Mouse (Mus musculus) kidney, postnatal 14 days (tissue): ENCODE measurements around the gene Olfr1040.
"Not testable (repeated sequence)": the region's sequence is repeated elsewhere in the genome, so short reads cannot be mapped to it uniquely, and the experiment has no call there.

Experiments
- DNase-seq: peaks from one replicate; pipeline ENCODE4 v3.0.0; 2022; ENCODE audit warnings: mixed read lengths

Gene Olfr1040

GRCm38 (mm10) chr2:86146632-86147031, at the start of gene Olfr1040:
Olfr1040 (minus strand) TSS chr2:86146732.
- DNase-seq, result no peak

- DNase-seq, result no peak
Measured at GRCm38 (mm10) chr2:86195863-86196262, 49.3 kb upstream of the Olfr1040 start.

- DNase-seq, result no peak
Measured at GRCm38 (mm10) chr2:86185583-86185982, 39.1 kb upstream of the Olfr1040 start, which contains the start of gene Olfr52. Olfr52 (minus strand) TSS chr2:86185683.

- no peak for DNase-seq
Measured at GRCm38 (mm10) chr2:86179950-86180349, 33.4 kb upstream of the Olfr1040 start.

GRCm38 (mm10) chr2:86177720-86178119, 31.2 kb upstream of the Olfr1040 start, which contains the start of gene Olfr1044:
Olfr1044 (minus strand) TSS chr2:86177820.
- no peak for DNase-seq

- DNase-seq, result not testable (repeated sequence)
Measured at GRCm38 (mm10) chr2:86175422-86175821, 28.9 kb upstream of the Olfr1040 start.

GRCm38 (mm10) chr2:86167422-86167821, 20.9 kb upstream of the Olfr1040 start, which contains the start of gene Olfr1043:
Olfr1043 (minus strand) TSS chr2:86167522.
- no peak for DNase-seq

GRCm38 (mm10) chr2:86161738-86162137, 15.2 kb upstream of the Olfr1040 start, which contains the start of gene Olfr1042:
Olfr1042 (minus strand) TSS chr2:86161838.
- DNase-seq, result no peak

GRCm38 (mm10) chr2:86135828-86136227, 10.7 kb downstream of the Olfr1040 start, which contains the start of gene Olfr1039:
Olfr1039 (minus strand) TSS chr2:86135928.
- DNase-seq, result no peak
